Mouse (Mus musculus): ENCODE results near the gene Nfyb. TPM values are rescaled to one million over a fixed set of nuclear protein-coding genes. Genes with fewer than 3 reads are reported as not detected.
A peak's percentile ranks its signal among the peaks of the same experiment; 100 is the strongest.

Nfyb gene
- polyA plus RNA-seq, 1 experiment from 2014 or later: 39.9 TPM

- Histone ChIP-seq H3K27me3 (ENCODE audit: control insufficient read depth, insufficient read depth, low read length) (no peaks in the 10 kb centered on the region), H3K9ac (ENCODE audit: low read length) (no peak overlapping the region), H3K4me1 (ENCODE audit: control insufficient read depth, insufficient read depth, low read length) (no peaks in the 10 kb centered on the region), H3K27ac (ENCODE audit: low read length) (no peak overlapping the region), H3K36me3 (ENCODE audit: control insufficient read depth, insufficient read depth, low read length) (no peaks in the 10 kb centered on the region), H3K4me2 (ENCODE audit: low read depth, low read length) (no peak overlapping the region), H3K4me3 (replicated peaks; ENCODE audit: low read length) (no peak overlapping the region), H3K9me3 (replicated peaks; ENCODE audit: control insufficient read depth, low read length) (no peaks in the 10 kb centered on the region)
- peak; percentile 56; the same call in 1 of the 2 replicates for ATAC-seq (ENCODE audit: insufficient read depth, low FRiP score)
- 52% methylated on average over 5 of the region's 5 CpGs for WGBS
These were observed 36.1 kb upstream of the Nfyb start for GRCm38 (mm10) chr10:82800094-82800493.

- H3K4me2 ChIP-seq (ENCODE audit: low read depth, low read length): no peak overlapping the region
- H3K36me3 ChIP-seq (ENCODE audit: control insufficient read depth, insufficient read depth, low read length): no peaks in the 10 kb centered on the region
- H3K27ac ChIP-seq (ENCODE audit: low read length): no peak overlapping the region
- H3K9me3 ChIP-seq (replicated peaks; ENCODE audit: control insufficient read depth, low read length): no peaks in the 10 kb centered on the region
- H3K9ac ChIP-seq (ENCODE audit: low read length): no peak overlapping the region
- no peak overlapping the region for H3K4me3 ChIP-seq (replicated peaks; ENCODE audit: low read length)
- no peaks in the 10 kb centered on the region for H3K27me3 ChIP-seq (ENCODE audit: control insufficient read depth, insufficient read depth, low read length)
- no peak for ATAC-seq (ENCODE audit: insufficient read depth, low FRiP score)
- WGBS: 38% methylated on average over 11 of the region's 11 CpGs
- no peaks in the 10 kb centered on the region for H3K4me1 ChIP-seq (ENCODE audit: control insufficient read depth, insufficient read depth, low read length)
These were observed 34.5 kb upstream of the Nfyb start for GRCm38 (mm10) chr10:82798312-82798933.

GRCm38 (mm10) chr10:82797119-82797491, 33.2 kb upstream of the Nfyb start:
- no peak overlapping the region for H3K4me3 ChIP-seq (replicated peaks; ENCODE audit: low read length)
- WGBS: 85% methylated on average over 4 of the region's 4 CpGs
- no peaks in the 10 kb centered on the region for H3K36me3 ChIP-seq (ENCODE audit: control insufficient read depth, insufficient read depth, low read length)
- H3K9ac ChIP-seq (ENCODE audit: low read length): no peak overlapping the region
- no peaks in the 10 kb centered on the region for H3K27me3 ChIP-seq (ENCODE audit: control insufficient read depth, insufficient read depth, low read length)
- no peaks in the 10 kb centered on the region for H3K9me3 ChIP-seq (replicated peaks; ENCODE audit: control insufficient read depth, low read length)
- no peak for ATAC-seq (ENCODE audit: insufficient read depth, low FRiP score)
- H3K4me1 ChIP-seq (ENCODE audit: control insufficient read depth, insufficient read depth, low read length): no peaks in the 10 kb centered on the region
- H3K27ac ChIP-seq (ENCODE audit: low read length): no peak overlapping the region
- H3K4me2 ChIP-seq (ENCODE audit: low read depth, low read length): no peak overlapping the region

GRCm38 (mm10) chr10:82796471-82797118, 32.7 kb upstream of the Nfyb start:
- WGBS: 39% methylated on average over 12 of the region's 12 CpGs
- no peaks in the 10 kb centered on the region for H3K36me3 ChIP-seq (ENCODE audit: control insufficient read depth, insufficient read depth, low read length)
- ATAC-seq (ENCODE audit: insufficient read depth, low FRiP score): no peak
- H3K9me3 ChIP-seq (replicated peaks; ENCODE audit: control insufficient read depth, low read length): no peaks in the 10 kb centered on the region
- no peaks in the 10 kb centered on the region for H3K27me3 ChIP-seq (ENCODE audit: control insufficient read depth, insufficient read depth, low read length)
- no peak overlapping the region for H3K27ac ChIP-seq (ENCODE audit: low read length)
- H3K9ac ChIP-seq (ENCODE audit: low read length): no peak overlapping the region
- no peaks in the 10 kb centered on the region for H3K4me1 ChIP-seq (ENCODE audit: control insufficient read depth, insufficient read depth, low read length)
- no peak overlapping the region for H3K4me3 ChIP-seq (replicated peaks; ENCODE audit: low read length)
- H3K4me2 ChIP-seq (ENCODE audit: low read depth, low read length): no peak overlapping the region

- Histone ChIP-seq H3K4me3 (replicated peaks; ENCODE audit: low read length) (peak overlapping the region; percentile 17; the same call in 1 of the 2 replicates), H3K27ac (ENCODE audit: low read length) (no peak overlapping the region), H3K4me1 (ENCODE audit: control insufficient read depth, insufficient read depth, low read length) (no peaks in the 10 kb centered on the region), H3K4me2 (ENCODE audit: low read depth, low read length) (peak overlapping the region; percentile 48), H3K9ac (ENCODE audit: low read length) (peak overlapping the region; percentile 23; the same call in 1 of the 2 replicates), H3K36me3 (ENCODE audit: control insufficient read depth, insufficient read depth, low read length) (no peaks in the 10 kb centered on the region), H3K9me3 (replicated peaks; ENCODE audit: control insufficient read depth, low read length) (no peaks in the 10 kb centered on the region), H3K27me3 (ENCODE audit: control insufficient read depth, insufficient read depth, low read length) (no peaks in the 10 kb centered on the region)
- ATAC-seq (ENCODE audit: insufficient read depth, low FRiP score): no peak
- 37% methylated on average over 8 of the region's 8 CpGs for WGBS
These were observed 31.8 kb upstream of the Nfyb start for GRCm38 (mm10) chr10:82795767-82796166.

GRCm38 (mm10) chr10:82795071-82795731, 31.3 kb upstream of the Nfyb start:
- Histone ChIP-seq H3K4me1 (ENCODE audit: control insufficient read depth, insufficient read depth, low read length) (no peaks in the 10 kb centered on the region), H3K9me3 (replicated peaks; ENCODE audit: control insufficient read depth, low read length) (no peaks in the 10 kb centered on the region), H3K4me3 (replicated peaks; ENCODE audit: low read length) (peak overlapping the region; percentile 17; the same call in 1 of the 2 replicates), H3K27ac (ENCODE audit: low read length) (no peak overlapping the region), H3K36me3 (ENCODE audit: control insufficient read depth, insufficient read depth, low read length) (no peaks in the 10 kb centered on the region), H3K27me3 (ENCODE audit: control insufficient read depth, insufficient read depth, low read length) (no peaks in the 10 kb centered on the region), H3K9ac (ENCODE audit: low read length) (peak overlapping the region; percentile 23; the same call in 1 of the 2 replicates), H3K4me2 (ENCODE audit: low read depth, low read length) (peak overlapping the region; percentile 48)
- WGBS: 20% methylated on average over 15 of the region's 15 CpGs
- ATAC-seq (ENCODE audit: insufficient read depth, low FRiP score): peak; percentile 77

GRCm38 (mm10) chr10:82792311-82792710, 28.4 kb upstream of the Nfyb start:
- no peak for ATAC-seq (ENCODE audit: insufficient read depth, low FRiP score)
- 56% methylated on average over 2 of the region's 2 CpGs for WGBS
- H3K27ac ChIP-seq (ENCODE audit: low read length): no peak overlapping the region
- H3K36me3 ChIP-seq (ENCODE audit: control insufficient read depth, insufficient read depth, low read length): no peaks in the 10 kb centered on the region
- no peak overlapping the region for H3K4me2 ChIP-seq (ENCODE audit: low read depth, low read length)
- no peak overlapping the region for H3K9ac ChIP-seq (ENCODE audit: low read length)
- no peaks in the 10 kb centered on the region for H3K9me3 ChIP-seq (replicated peaks; ENCODE audit: control insufficient read depth, low read length)
- H3K27me3 ChIP-seq (ENCODE audit: control insufficient read depth, insufficient read depth, low read length): no peaks in the 10 kb centered on the region
- no peak overlapping the region for H3K4me3 ChIP-seq (replicated peaks; ENCODE audit: low read length)
- H3K4me1 ChIP-seq (ENCODE audit: control insufficient read depth, insufficient read depth, low read length): no peaks in the 10 kb centered on the region

GRCm38 (mm10) chr10:82791713-82792112, 27.8 kb upstream of the Nfyb start:
- Histone ChIP-seq H3K27ac (ENCODE audit: low read length) (no peak overlapping the region), H3K4me1 (ENCODE audit: control insufficient read depth, insufficient read depth, low read length) (no peaks in the 10 kb centered on the region), H3K9me3 (replicated peaks; ENCODE audit: control insufficient read depth, low read length) (no peaks in the 10 kb centered on the region), H3K9ac (ENCODE audit: low read length) (no peak overlapping the region), H3K27me3 (ENCODE audit: control insufficient read depth, insufficient read depth, low read length) (no peaks in the 10 kb centered on the region), H3K4me3 (replicated peaks; ENCODE audit: low read length) (no peak overlapping the region), H3K36me3 (ENCODE audit: control insufficient read depth, insufficient read depth, low read length) (no peaks in the 10 kb centered on the region), H3K4me2 (ENCODE audit: low read depth, low read length) (no peak overlapping the region)
- ATAC-seq (ENCODE audit: insufficient read depth, low FRiP score): no peak
- 93% methylated on average over 3 of the region's 3 CpGs for WGBS

- H3K4me2 ChIP-seq (ENCODE audit: low read depth, low read length): no peak overlapping the region
- H3K4me1 ChIP-seq (ENCODE audit: control insufficient read depth, insufficient read depth, low read length): no peaks in the 10 kb centered on the region
- no peak overlapping the region for H3K9ac ChIP-seq (ENCODE audit: low read length)
- H3K36me3 ChIP-seq (ENCODE audit: control insufficient read depth, insufficient read depth, low read length): no peaks in the 10 kb centered on the region
- no peaks in the 10 kb centered on the region for H3K9me3 ChIP-seq (replicated peaks; ENCODE audit: control insufficient read depth, low read length)
- 88% methylated on average over 5 of the region's 5 CpGs for WGBS
- no peaks in the 10 kb centered on the region for H3K27me3 ChIP-seq (ENCODE audit: control insufficient read depth, insufficient read depth, low read length)
- H3K27ac ChIP-seq (ENCODE audit: low read length): no peak overlapping the region
- ATAC-seq (ENCODE audit: insufficient read depth, low FRiP score): no peak
- no peak overlapping the region for H3K4me3 ChIP-seq (replicated peaks; ENCODE audit: low read length)
These were observed 26.6 kb upstream of the Nfyb start for GRCm38 (mm10) chr10:82790504-82790903.
